Mouse (Mus musculus) bone marrow macrophage, adult 2 months (primary cell): ENCODE results near the gene 4930432K21Rik.

Source experiments
- CTCF ChIP-seq: IDR thresholded peaks from 2 replicates; pipeline ENCODE4 v1.5.1; 2012; ENCODE audit warnings: low read depth, mild to moderate bottlenecking, low read length, moderate library complexity
- POLR2A ChIP-seq: IDR thresholded peaks from 2 replicates; pipeline ENCODE4 v1.6.1; 2012; ENCODE audit warnings: mild to moderate bottlenecking, low read depth, low read length, borderline replicate concordance

DNA sequence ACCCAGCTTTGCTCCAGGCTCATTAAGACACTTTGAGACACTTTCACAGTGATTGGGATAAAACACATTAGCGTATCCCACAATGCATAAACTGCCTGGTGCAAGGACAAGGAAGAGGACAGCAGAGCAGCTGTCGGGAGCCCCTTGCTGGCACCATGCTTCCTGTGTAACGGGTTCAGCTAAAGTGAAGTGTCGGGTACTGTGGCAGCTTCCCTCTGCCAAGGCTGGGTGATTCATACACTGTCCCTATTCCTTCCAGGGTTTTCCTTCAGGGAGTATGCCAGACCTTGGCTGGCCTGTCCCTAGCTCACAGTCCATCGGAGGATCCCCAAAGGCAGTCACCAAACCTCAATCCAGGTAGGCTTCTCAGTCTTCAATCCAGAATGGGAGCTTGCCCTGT is 22.3 kb downstream of the 4930432K21Rik start:
- no peak for TF ChIP-seq CTCF
- TF ChIP-seq POLR2A, result no peak
